In genomic region chr4:42860483-42860882, GRCm38 (mm10) we compare ENCODE assay signal across 10 mouse cellular contexts. TPM values are rescaled to one million over a fixed set of nuclear protein-coding genes. Genes with fewer than 3 reads are reported as not detected.
"Had no signal": no experiment of that assay in that cellular context is flagged by ENCODE, and none has a peak within 500 bp of the region (broad histone marks: within the 10 kb centered on the region; RNA-seq: fewer than 3 reads in every experiment).

No protein-coding gene starts in this region.

RNA-seq across cellular contexts. Expression of gene Gm12394, which starts 3.9 kb away (rescaled TPM):
- total RNA-seq: liver, adult 2 months had no signal
- polyA plus RNA-seq: liver, adult 2 months; macrophage; small intestine, adult 2 months had no signal

RNA-seq across cellular contexts. Expression of gene Fam205a1, which starts 6.8 kb away (rescaled TPM):
- total RNA-seq: layer of hippocampus, adult 2 months; liver, adult 2 months; midbrain, postnatal 0 days had no signal
- polyA plus RNA-seq: intestine, embryonic 15.5 days; kidney, embryonic 14.5 days; limb, embryonic 12.5 days; liver, adult 2 months; lung, embryonic 15.5 days; macrophage; midbrain, embryonic 13.5 days; midbrain, postnatal 0 days; small intestine, adult 2 months had no signal

RNA-seq across cellular contexts. Expression of gene Fam205c, which starts 13.6 kb away (rescaled TPM):
- total RNA-seq: liver, adult 2 months; midbrain, postnatal 0 days had no signal
- polyA plus RNA-seq: limb, embryonic 12.5 days; liver, adult 2 months; macrophage; small intestine, adult 2 months had no signal

RNA-seq across cellular contexts. Expression of gene Phf24, which starts 56.0 kb away (rescaled TPM):
- polyA plus RNA-seq: macrophage had no signal
